Mouse (Mus musculus) B cell, adult 2 months (primary cell): ENCODE measurements around the gene Tns1.

Experiments
- DNase-seq, 2 experiments: peaks; one replicate each; pipeline ENCODE4 v3.0.0; 2022

Tns1 gene

DNA sequence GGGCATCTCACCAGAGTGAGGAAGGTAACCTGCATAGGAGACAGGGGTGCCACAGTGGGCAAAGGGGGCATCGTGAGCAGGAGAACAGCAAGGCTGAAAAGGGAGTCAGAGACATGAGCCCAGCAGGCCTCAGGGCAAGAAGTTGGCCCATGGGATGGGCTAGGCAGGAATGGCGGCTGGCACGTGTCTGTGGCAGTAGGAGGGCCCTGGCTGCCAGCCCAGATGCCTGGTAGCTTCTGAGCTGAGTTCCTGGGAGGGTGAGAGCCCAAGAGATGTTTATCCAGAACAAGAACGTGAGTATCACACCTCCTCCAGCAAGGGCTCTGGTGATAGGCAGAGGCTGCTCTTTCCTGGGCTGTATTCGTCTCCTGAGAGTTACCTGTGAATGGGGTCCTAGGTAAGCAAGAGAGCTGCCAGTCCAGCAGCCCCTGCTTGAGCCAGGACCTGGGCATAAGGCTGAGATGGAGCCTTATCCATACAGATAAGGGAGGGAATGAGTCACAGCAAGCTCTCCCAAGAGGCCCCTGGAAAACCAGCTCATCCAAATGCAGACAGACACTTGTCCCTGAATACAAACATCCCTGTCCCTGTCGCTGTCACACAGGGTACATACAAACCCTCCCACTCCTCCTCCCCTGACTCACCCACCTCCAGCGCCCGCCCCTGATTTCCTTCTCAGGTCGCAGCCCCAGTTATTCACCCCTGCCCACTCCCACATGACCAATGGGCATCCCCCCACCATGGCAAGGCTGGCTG lies 2.2 kb downstream of the Tns1 start:
- no peak for DNase-seq

DNA sequence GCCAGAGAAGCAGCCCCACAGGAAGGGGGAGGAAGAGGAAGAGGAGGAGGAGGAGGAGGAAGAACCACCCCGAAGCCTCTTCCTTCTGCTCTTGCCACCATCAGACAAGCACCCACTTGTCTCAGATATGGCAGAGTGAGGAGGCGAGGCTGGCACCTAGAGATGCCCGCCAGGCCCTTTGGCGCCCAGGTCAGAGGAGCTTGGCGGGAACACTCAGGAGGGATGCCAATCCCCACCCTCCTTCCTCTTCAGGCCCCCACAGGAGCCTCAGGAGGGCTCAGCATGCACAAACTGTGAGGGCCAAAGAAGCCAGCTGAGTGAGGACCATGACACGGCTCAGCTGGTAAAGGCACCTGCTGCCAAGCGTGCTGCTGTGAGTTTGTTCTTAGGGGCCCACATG lies 3.1 kb downstream of the Tns1 start:
- DNase-seq = no peak

DNA sequence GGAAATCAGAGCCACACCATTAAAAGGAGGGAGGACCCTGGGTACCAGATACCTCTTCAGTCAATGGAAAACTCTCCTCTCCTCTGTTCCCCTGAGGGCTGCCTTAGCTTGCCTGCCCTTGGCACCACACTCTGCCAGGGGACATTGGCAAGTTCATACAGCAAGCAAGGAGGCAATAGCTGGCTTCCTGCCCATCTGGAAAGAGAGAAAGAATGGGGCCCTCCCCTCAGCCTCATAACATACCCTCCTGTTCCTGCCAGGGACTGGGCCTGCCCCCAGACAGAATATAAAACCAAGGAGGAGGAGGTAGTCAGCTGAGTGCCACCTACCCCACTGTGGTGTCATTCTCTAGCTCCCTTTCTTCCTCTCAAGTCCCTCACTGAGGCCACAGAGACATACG lies 5.1 kb downstream of the Tns1 start:
- DNase-seq = no peak

DNA sequence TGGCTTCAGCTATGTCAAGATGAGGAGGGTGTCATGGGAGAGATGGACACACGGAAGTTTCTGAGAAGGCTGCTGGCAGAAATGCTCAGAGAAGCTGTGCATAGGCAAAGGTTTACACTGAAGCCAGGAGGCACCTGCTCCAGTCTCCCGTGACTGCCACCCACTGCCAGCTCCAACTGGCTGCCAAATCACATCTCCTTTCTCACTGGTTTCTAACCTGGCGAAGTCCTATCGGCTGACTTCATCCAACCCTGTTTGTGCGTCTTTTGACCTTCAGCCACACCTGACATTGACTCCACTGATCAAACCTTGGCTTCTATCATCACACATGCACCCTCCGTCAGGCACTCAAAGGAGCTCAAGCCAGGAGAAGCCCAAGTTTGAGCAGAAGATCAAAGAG lies 6.4 kb downstream of the Tns1 start:
- DNase-seq = no peak

DNA sequence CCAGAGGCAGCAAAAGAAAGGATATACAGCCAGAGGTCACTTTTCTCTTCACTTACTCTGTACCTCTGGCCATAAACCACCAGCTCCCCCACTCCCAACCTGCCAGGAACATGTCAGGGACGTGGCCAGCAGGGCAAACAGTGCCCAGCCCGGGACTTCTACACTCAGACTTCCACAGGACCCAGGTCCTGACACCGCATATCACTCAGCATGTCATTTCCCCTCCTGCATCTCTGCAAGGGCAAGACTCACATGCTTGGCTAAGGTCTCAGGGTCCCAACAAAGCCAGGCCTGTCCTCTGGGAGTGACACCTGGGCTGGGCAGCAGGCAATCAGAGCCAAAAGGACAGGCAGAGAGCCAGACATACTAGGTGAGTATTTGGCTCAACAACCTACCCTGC lies 11.2 kb downstream of the Tns1 start:
- no peak for DNase-seq

DNA sequence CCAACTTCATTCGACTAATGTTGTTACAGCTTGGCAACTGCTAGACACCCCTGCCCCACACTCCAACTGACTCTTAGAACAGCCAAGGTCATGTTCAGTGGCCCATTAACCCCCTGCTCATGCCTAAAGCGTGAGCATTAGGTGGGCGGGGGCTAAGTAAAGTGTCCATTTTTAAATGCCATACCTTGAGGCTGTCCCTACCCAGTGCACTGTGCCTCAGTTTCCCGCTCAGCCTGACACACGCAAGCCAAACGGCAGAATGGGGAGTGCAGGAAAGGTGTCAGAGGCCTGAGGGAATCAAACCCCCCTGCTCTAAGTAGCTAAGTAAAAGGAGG lies 12.6 kb downstream of the Tns1 start:
- no peak for DNase-seq

DNA sequence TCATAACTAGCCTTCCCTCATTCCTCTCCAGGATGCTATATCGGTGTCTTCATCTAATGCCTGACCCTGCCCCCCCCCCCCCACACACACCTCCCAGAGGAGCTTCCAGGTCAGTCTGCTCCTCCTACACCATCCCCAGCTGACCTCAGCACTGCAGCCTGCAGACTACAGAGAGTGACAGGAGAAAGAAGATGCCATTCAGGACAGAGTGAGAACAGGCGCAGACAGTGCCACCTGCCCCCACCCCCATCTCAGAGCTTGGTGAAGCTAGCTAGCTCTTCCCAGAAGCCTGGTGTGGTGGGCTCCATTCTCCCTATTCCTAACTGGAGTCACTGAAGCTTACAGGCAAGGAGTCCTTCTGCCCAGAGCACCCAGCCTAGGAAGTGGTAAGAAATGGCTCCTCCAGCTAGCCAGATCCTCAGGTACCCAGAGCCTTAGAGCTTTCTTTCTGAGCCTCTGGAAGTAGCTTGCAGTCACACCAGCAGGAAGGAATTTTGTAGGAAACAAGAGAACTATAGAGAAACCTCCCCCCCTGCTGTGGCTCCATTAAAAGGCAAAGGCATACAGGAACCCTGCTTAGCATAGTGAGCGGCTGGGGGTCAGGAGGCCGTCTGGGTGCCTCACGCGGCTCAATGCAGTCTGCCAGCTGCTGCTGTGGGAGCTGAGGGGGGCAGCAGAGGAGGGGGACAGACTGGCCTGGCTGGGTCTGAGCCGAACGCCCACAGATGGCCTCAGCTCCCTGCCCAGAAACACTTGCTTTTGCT lies 13.1 kb downstream of the Tns1 start:
- DNase-seq = no peak

DNA sequence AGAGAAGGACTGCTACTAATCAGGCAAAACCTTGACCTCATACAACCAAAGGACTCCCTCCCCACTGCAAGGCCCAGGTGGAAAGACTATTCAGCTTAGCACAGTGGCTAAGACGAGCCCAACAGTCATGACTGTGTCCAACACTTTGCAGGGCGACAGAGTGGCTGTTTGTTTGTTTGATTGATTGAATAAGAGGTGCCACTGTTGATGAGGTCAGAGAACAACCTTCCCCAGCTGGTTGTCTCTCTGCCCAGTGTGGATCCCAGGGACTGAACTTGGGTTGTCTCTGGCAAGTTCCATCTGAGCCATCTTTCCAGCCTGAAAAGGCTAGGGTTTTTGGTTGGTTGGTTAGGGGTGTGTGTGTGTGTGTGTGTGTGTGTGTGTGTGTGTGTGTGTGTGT lies 14.6 kb downstream of the Tns1 start:
- DNase-seq = no peak

DNA sequence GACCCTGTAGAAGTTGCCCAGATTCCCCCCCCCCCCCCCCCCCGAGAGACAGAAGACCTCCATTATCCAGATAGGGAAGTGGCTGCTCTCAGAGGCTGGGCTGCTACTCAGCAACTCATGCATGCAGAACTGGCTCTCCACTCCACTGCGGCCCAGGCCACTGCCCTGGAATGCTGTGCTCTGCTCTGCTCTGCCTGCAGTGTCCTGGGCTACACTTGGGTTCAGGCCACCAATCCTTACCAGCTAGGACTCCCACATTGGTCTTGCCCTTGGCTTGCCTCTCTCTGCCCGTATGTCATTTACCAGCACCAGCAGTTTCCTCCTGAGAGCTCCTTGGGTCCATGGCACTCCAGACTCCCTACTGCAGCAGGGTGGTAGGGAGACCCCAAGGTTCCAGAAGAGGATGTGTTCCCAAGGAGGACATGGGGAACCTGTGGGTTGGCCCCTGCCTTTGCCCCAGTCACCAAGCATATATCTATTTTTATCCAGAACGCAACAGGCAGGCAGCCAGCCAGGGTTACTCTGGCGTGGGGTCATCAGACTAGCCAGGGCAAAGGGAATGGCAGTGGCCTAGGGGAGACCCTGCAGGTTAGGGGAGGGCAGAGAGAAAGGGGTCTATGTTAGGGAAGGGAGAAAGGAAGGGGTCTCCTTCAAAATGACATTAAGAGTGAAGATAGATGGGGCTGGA lies 16.2 kb downstream of the Tns1 start:
- no peak for DNase-seq

DNA sequence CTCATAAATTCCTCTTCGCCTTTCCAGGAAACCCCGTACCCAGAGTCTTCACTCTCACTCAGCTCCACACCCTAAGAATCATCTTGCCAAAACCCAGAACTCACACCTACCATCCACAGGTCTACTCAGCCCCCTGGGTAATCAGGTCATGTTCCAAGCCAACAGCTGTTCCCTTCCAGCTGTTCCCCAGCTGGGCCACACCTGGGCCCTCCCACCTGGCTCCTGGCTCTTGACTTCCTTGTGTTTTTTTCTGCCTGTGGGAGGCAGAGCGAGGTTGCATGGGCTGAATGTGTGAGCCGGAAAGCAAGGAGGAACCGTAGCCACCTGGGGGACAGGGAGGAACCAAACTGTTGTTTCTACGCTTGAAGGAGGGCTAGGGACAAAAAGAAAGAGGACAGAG lies 18.0 kb downstream of the Tns1 start:
- DNase-seq = no peak

DNA sequence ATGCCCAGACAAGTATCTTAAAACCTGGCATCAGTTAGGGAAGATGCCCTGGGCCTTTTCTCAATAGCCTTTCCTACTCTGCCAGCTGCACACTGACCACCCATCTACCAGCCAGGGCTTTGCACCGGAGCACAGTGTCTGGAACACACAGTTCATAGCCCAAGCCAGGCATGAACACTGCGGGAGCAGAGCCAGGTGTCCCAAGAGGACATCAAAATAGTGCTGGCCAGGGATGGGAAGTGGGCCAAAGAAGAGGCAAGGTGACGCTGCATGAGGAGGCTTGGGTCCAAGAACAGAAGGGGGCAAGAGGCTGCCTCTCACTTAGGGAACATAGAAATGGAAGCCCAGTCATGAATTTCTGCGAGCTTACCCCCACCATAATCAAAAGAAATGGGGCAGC lies 18.6 kb downstream of the Tns1 start:
- no peak for DNase-seq

DNA sequence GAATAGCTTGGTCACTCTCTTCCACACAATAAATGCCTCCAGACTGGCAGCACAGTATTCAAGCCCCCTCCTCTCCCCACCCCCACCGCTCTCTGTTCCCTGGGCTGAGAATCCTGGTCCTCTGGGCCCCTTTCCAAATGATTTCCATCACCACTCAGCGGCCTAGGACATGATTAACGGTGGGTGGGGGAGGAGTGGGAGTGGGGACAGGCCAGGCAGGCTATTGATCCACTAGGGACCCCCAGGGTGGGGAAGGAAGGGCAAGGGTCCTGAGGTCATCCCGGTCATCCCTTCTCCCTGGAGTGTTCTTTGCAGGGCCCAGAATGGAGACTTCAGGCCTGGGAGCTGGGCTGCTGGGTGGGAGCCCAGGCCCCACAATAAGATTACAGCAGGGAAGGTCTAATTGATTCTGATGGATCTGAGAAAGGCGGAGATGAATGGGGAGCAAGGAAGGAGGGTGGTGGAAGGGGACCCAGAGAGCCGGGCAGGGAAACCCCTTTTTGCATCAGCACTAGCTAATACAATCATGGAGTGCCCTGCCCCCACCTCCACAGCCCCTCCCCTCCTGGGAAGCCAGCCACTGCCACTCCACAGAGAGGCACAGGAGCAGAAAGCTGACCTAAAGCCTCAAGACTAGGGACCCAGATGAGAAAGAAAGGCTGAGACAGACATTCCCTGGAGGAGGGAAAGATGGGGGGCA lies 20.4 kb downstream of the Tns1 start:
- DNase-seq = no peak

DNA sequence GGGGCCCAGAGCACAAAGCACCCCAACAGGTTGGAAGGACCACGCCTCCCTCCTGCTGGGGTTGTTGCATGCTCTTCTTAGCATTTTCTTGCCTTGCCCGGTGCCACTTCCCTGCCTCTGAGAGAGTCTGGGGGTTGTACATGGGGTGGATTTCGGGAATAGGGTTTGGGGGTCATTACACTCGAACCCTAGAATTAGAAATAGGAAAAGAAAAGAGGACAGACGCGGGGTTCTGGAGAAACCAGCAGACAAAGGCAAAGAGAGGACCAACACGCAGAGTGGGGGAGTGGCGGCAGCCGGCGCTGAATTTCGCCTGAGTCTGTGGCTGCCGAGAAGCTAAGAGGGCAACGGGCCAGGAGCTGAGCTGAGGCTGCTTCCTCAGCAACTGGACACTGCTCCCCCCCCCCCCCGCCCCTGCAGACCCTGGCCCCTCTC lies 25.2 kb downstream of the Tns1 start:
- no peak for DNase-seq

DNA sequence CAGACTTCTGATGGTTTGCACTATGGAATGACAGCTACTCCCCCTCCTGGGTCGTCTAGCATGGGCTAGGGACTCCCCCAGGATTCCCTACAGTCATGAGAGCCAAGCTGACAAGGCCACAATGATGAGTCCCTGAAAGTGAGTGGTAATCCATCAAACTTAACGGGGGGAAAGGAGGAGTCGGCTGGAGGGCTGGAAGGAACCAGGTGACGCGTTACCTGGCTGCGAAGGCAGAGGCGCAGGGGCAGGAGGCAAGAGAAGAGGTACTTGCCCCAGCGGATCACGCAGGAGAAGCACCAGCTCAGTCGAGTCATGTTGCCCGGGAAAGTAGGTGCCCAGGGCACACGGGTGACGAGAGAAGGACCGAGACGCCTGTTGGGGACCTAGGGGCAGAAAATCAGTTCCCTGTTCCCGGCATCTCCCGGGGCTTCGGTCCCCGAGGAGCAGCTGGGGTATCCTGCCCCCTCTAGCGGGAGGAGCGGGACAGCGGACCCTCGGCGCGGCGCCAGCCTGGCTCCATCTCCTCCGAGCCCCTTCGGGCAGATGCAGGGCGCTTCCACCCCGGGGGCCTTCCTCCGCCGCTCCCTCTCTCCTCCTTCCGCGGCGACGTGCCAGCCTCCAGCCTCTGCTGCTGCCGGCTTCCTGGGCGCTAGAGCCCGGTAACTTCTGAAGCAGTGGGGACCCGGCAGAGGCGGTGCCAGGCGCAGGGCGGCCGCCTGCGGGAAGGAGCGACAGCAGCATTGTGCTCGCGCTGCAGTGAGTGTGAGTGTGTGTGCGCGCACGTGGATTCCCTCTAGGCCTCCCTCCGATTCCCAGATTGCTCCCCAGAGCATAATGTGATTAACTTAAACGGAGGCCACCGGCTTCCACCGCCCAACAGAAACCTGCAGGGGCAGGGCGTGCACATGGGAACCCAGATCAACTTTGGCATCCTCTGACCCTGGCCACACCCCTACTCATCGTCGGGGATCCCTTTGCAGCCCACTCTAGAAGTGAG lies 25.9 kb downstream of the Tns1 start:
- peak; percentile 19 to 22 for DNase-seq

DNA sequence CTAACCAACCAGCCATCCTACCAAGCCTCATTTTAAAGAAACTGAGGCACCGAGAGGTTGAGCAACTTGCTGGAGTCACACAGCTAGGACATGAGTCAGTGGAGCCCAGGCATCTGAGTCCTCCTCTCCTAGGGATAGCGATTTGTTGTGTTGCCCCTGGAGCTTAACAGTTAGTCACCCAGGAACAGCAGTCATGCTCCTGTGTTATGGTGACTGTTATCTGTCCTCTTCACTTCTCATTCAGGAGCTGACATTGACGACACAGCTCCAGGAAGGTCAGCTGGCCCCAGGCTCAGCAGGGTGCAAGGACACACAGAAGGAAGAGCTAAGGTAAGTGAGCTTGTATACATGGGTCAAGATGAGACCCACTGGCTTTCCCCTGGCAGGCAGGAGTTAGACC lies 28.5 kb downstream of the Tns1 start:
- DNase-seq = no peak

DNA sequence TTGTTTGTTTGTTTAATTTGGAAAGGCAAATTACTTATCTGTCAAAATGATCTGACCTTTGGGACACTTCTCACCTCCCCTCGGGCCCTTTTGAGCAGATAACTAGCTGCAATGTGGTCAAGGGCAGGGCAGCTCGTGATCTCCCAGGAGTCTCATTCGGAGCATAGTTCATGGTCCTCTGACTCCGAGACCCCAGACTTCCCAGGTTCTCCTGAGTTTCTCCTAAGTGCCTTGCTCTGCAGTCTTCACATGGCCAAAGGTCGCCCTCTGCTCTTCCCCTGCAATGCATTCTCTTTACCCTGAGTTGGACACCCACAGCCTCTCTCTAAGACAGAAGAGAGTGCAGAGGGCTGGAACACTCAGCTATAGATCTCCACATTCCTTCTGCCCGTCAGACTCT lies 29.0 kb downstream of the Tns1 start:
- DNase-seq = no peak

DNA sequence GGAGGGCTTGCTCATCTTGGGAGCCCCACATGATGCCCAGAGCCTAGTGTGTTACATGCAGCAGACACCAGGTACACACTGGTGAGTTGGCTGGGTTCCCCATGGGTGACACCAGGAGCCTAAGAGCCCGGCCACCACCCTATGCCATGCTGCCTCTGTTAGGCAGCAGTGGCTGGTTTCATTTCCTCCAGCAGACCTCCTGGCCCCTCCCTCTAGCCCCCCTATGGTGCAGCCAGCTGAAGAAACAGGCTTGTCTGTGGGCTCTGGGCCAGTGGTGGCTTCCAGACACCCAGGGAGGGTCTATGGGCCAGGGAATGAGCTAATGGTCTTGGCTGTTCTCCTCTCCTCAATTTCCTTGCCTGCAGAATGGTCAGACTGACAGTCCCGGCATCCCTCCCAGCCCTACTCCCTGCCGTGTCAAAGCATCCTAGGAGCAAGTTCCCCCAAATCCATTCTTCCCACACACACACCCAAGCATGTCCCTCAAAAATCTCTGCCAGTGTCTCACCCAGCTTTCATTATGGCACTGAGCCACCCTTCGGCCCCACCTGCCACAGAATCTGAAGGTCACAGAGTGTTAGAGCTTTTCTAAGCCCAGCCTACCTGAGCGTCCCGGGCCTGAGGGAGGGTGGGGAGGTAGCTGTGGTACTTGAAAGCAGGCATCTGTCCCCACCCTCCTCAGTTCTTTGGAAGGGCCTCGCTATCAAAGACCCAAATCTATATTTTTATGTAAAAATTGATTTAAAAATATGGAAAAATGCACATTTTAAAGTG lies 29.6 kb downstream of the Tns1 start:
- peak; percentile 52 to 63 for DNase-seq

DNA sequence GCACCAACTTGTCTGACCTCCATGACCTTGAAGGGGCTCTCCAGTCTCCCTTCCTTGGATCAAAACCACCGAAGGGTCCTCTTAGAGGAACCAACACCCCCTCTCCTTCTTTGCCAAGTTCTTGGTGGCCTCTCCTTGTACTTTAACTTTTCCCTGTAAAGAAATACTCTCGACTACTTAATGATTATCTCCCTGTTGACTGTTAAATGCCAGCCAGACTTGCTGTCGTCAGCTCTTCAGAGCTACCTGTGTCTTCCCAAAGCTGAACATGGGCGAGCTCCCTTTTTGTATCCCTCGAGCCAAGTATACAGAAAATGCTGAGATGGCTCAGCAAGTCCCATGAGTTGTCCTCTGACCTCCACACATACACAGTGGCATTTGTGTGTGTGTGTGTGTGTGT lies 30.8 kb downstream of the Tns1 start:
- DNase-seq = no peak

DNA sequence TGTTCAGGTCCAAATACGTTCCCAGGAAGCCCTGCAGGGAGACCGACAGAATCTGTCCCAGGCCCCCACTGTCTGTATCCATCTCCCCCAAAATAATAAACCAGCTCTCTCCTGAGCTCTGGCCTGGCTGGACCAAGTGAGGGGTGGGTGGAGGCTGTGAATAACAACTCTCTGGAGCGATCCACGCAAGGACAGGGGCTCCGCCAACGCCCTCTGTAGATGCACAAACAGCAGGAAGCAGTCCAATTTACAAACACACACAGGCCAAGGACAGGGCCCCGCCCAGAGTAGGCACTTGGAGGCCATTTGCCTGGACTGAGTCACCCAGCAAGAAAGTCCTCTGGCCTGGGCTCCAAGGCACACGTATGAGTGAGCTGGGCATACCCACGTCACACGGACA lies 32.0 kb downstream of the Tns1 start:
- no peak for DNase-seq

DNA sequence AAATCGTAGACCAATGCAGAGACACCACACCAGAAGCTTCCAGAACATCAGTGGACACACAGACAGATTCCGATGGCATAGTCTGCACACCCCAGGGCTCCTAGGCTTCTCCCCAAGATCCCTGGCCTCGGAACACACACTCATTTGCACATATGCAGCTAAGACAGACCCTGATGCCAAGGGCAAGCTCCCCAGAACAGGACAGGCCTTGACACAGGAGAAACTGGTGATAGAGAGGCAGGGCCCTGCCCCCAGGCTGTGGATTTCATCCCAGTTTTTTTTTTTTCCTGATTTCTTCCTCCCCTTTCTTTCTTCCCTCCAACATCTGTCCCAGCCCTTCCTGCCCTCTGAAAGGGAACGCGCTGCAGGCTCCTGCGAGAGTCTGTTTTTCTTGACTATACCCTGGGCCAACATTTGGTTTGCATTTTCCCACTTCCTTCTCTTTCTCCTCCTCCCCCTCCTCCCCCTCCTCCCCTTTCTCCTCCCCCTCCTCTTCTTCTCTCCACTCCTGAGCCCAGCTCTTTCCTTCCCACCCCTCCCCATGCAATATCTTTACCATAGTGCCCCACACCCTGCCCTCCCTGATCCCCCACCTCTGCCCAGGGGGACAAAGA lies 32.5 kb downstream of the Tns1 start:
- DNase-seq = no peak

DNA sequence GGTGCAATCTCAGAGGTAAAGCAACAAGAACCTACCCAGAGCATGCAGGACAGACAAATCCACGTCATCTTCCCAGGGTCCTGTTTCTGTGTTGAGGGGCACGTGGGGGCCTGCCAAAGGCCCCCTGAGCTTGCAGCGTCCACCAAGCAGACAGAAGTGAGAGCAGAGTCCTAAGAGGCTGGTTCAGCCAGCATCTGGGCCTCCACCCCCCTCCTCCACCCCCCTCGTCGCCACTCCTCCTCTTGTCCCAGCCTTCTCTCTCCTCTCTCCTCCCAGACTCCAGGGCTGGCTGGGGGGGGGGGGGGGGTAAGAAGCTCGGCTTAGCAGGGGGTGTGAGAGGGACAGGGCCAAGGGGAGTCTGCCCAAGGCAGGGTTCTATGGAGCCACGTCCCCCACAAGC lies 33.1 kb downstream of the Tns1 start:
- DNase-seq = no peak
